Mouse (Mus musculus): ENCODE results near the gene Olfr316.
"Not testable (repeated sequence)": the region's sequence is repeated elsewhere in the genome, so short reads cannot be mapped to it uniquely, and the experiment has no call there.

The Olfr316 gene

DNA sequence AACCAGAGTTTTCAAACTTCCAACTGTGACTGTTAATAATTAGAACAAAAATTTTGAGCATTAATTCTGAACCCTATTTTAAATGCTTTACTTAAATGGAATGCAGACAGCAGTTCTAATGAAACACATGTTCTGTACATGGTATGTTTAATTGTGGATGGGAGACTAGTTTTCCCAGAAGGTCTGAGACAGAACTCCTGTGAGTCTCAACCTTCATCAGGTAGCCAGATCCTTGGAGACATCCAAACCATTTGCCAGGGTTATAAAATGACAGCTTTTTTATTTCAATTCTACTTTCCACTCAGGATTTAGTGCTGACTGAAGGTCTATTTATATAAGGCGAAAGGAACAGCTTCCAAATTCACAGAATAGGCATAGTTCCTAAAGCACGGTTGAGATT lies at the start of gene Olfr316:
Gene Olfr316, plus strand, starts transcription at position 301 of the 400 bp plus-strand sequence.
- Histone ChIP-seq H3K4me3 (replicated peaks; ENCODE audit: low read length) (no peak within 1 kb of the TSS), H3K9me3 (ENCODE audit: low read length) (no peaks in the 10 kb centered on the region), H3K27me3 (ENCODE audit: insufficient read depth, low read length) (no peaks in the 10 kb centered on the region), H3K36me3 (ENCODE audit: insufficient read depth, low read length) (no peaks in the 10 kb centered on the region), H3K4me1 (replicated peaks; ENCODE audit: low read depth, low read length) (no peaks in the 10 kb centered on the region)
- TF ChIP-seq POU5F1 (IDR thresholded peaks at IDR 0.05; ENCODE audit: borderline replicate concordance, low read length) (no peak), NANOG (IDR thresholded peaks at IDR 0.05; ENCODE audit: borderline replicate concordance, low read length) (no peak), CTCF (conservative IDR thresholded peaks at IDR 0.05; ENCODE audit: low read length) (no peak)

DNA sequence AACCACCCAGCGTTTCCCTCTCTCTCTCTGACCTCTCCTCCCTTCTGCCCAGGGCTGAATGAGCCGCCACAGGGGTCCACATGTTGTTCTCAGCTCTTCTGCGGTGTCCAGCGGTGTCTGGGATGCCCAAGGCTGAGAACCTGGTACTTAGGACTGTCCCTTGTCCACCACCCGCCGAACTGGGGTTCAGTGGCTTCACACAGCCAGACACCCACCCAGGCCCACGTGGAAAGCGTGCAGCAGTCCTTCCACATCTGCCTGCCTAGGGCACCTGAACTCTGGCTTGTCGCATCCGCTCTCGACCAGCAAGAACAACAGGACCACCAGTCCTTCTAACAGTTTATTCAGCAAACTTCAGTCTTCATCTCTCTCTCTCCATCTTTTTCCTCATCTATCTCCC lies 43.4 kb upstream of the Olfr316 start:
- Histone ChIP-seq H3K4me1 (replicated peaks; ENCODE audit: low read depth, low read length) (no peaks in the 10 kb centered on the region), H3K9me3 (ENCODE audit: low read length) (no peaks in the 10 kb centered on the region), H3K36me3 (ENCODE audit: insufficient read depth, low read length) (no peaks in the 10 kb centered on the region), H3K27me3 (ENCODE audit: insufficient read depth, low read length) (no peaks in the 10 kb centered on the region), H3K4me3 (replicated peaks; ENCODE audit: low read length) (no peak overlapping the region)
- TF ChIP-seq CTCF (conservative IDR thresholded peaks at IDR 0.05; ENCODE audit: low read length), result no peak
- no peak for TF ChIP-seq POU5F1 (IDR thresholded peaks at IDR 0.05; ENCODE audit: borderline replicate concordance, low read length)
- no peak for TF ChIP-seq NANOG (IDR thresholded peaks at IDR 0.05; ENCODE audit: borderline replicate concordance, low read length)

DNA sequence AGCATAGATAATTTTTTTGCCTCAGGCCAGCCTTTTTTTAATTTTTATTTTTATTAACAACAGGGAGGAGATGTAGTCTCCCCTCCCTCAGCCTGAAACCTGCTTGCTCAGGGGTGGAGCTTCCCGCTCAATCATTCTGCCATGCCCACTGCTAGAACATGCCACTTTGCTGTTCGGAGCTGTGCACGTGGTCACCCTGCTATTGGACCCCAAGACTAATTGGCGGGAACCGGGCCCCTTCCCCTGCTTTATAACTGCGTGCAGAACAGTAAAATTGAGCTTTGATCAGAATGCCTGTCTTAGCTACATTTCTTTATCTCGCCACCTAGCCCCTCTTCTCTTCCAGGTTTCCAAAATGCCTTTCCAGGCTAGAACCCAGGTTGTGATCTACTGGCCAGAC lies 34.8 kb upstream of the Olfr316 start:
- H3K4me1 ChIP-seq (replicated peaks; ENCODE audit: low read depth, low read length); H3K27me3 ChIP-seq (ENCODE audit: insufficient read depth, low read length); H3K36me3 ChIP-seq (ENCODE audit: insufficient read depth, low read length); H3K4me3 ChIP-seq (replicated peaks; ENCODE audit: low read length): not testable (repeated sequence)
- peaks cover 17% of the 10 kb centered on the region for H3K9me3 ChIP-seq (ENCODE audit: low read length)

DNA sequence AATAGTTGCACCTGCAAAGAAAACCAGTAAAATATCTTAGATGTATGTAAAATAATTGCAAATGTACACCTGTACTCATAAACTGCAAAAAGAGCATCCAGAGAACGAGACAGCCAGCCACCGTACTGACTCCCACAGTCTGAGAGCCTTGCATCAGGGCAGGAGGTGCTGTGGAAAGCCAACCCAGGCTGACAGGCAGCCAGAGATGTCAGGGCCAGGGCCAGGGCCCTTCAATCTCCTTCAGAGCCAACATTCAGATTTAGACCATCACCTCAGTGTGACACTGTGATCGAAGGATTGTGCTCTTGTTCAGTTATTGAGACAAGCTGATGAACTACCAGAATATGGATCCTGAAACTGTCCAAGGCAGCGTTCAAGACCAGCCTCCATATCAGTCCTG lies 32.8 kb upstream of the Olfr316 start:
- H3K4me1 ChIP-seq (replicated peaks; ENCODE audit: low read depth, low read length), result no peaks in the 10 kb centered on the region
- peaks cover 17% of the 10 kb centered on the region for H3K9me3 ChIP-seq (ENCODE audit: low read length)
- H3K27me3 ChIP-seq (ENCODE audit: insufficient read depth, low read length), result no peaks in the 10 kb centered on the region
- no peak overlapping the region for H3K4me3 ChIP-seq (replicated peaks; ENCODE audit: low read length)
- no peaks in the 10 kb centered on the region for H3K36me3 ChIP-seq (ENCODE audit: insufficient read depth, low read length)
- TF ChIP-seq NANOG (IDR thresholded peaks at IDR 0.05; ENCODE audit: borderline replicate concordance, low read length) (no peak), POU5F1 (IDR thresholded peaks at IDR 0.05; ENCODE audit: borderline replicate concordance, low read length) (no peak), CTCF (conservative IDR thresholded peaks at IDR 0.05; ENCODE audit: low read length) (no peak)

DNA sequence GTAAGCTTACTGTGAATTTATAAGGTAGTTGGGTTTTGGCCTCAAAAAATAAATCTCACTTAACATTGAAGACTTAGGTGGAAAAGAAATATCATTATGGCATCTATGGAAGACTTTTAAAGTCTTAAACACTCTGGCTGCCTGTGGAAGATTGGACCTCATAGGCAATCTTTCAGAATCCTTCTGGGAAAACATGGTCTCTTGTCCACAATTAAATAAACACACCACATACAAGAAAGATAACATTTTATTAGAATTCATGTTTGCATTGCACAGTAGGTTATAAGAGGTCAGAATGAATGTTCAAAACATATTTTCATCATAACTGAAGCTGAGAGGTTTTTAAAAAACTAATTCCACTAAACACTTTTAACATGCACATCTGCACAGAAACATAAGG lies 28.6 kb upstream of the Olfr316 start, which contains the start of gene Olfr318:
Gene Olfr318, minus strand, starts transcription at position 101 of the 400 bp plus-strand sequence.
- Histone ChIP-seq H3K4me1 (replicated peaks; ENCODE audit: low read depth, low read length) (no peaks in the 10 kb centered on the region), H3K27me3 (ENCODE audit: insufficient read depth, low read length) (no peaks in the 10 kb centered on the region), H3K9me3 (ENCODE audit: low read length) (no peaks in the 10 kb centered on the region), H3K36me3 (ENCODE audit: insufficient read depth, low read length) (no peaks in the 10 kb centered on the region), H3K4me3 (replicated peaks; ENCODE audit: low read length) (no peak within 1 kb of the TSS)
- TF ChIP-seq NANOG (IDR thresholded peaks at IDR 0.05; ENCODE audit: borderline replicate concordance, low read length) (no peak), POU5F1 (IDR thresholded peaks at IDR 0.05; ENCODE audit: borderline replicate concordance, low read length) (no peak), CTCF (conservative IDR thresholded peaks at IDR 0.05; ENCODE audit: low read length) (no peak)

DNA sequence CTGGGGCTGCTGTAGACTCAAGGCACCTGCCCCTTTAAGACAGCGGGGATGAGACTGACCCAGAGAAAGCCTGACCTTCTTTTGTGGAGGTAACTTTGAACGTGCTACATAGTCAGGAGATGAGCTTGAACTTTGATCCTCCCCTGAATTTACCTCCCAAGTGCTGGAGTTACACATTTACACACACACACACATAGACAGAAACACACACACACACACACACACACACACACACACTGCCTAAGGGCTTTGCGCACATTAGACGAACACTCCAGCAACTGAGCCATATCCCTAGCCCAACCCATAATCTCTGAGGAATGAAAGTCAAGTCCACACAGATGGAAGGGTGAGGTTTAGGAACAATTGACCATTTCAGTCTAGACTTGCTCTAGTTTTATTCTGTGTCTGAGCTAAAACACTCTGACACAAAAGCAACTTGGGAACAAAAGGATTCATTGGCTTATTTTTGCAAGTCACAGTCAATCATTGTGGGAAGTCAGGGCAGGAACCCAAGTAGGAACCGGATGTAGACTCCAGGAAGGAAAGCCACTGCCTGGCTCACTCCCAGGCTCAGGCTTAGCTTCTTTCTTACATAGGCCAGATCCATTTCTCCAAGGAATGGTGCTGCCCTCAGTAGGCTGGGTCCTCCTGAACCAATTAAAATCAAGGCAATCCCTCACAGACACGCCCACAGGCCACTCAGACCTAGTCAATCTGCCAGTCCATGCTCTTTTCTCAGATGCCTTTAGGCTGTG lies 24.5 kb upstream of the Olfr316 start:
- H3K4me3 ChIP-seq (replicated peaks; ENCODE audit: low read length); H3K36me3 ChIP-seq (ENCODE audit: insufficient read depth, low read length): not testable (repeated sequence)

DNA sequence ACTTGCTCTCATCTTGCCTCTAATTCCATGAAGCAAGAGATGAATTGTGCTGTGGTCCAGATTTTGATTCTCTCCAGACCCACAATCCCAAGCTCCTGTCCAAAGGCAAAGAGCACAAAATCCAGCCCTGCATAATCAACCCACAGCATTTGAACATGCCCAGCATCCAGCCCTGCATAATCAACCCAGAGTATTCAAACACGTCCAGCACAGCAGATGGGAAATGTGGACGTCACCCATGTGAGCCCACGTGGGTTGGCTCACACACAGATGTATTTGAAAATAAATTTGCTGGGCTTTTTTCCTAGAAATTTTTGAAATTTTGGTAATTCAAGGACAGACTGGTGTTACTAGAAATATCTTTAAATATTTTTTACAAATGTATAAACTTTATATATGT lies 19.2 kb upstream of the Olfr316 start:
- H3K9me3 ChIP-seq (ENCODE audit: low read length), result no peaks in the 10 kb centered on the region
- H3K4me3 ChIP-seq (replicated peaks; ENCODE audit: low read length), result no peak overlapping the region
- TF ChIP-seq NANOG (IDR thresholded peaks at IDR 0.05; ENCODE audit: borderline replicate concordance, low read length) (no peak), POU5F1 (IDR thresholded peaks at IDR 0.05; ENCODE audit: borderline replicate concordance, low read length) (no peak), CTCF (conservative IDR thresholded peaks at IDR 0.05; ENCODE audit: low read length) (no peak)
- H3K36me3 ChIP-seq (ENCODE audit: insufficient read depth, low read length), result no peaks in the 10 kb centered on the region
- H3K4me1 ChIP-seq (replicated peaks; ENCODE audit: low read depth, low read length), result peaks cover 2% of the 10 kb centered on the region; the same call in 1 of the 2 replicates
- H3K27me3 ChIP-seq (ENCODE audit: insufficient read depth, low read length), result no peaks in the 10 kb centered on the region

More for the DNA sequence above, 24.5 kb upstream of the Olfr316 start:
- not testable (repeated sequence) for H3K4me1 ChIP-seq (replicated peaks; ENCODE audit: low read depth, low read length); H3K9me3 ChIP-seq (ENCODE audit: low read length); H3K27me3 ChIP-seq (ENCODE audit: insufficient read depth, low read length)

DNA sequence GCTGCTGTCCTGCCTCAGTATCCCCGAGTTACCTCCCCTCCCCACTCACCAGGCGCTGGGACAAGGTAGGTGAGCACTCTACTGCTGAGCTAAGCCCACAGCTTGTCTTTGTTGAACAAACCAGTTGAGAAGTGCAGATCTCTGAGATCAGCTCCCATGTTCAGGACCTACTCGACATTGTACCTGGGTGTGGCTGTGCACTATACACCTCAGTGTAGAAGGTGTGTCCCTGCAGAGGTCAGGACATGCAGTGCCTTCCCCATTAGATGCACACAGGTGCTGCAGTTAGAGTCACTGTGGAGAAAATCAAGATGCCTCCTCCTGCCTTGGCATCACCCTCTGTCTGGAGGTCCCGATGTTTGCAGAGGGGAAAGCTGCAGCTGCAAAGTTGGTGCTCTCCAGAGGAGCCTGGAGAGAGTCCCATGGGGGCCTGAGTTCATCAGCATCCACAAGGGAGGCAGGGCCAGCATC lies 13.7 kb upstream of the Olfr316 start, which contains the start of gene Olfr317:
Gene Olfr317, minus strand, starts transcription at position 421 of the 471 bp plus-strand sequence.
- Histone ChIP-seq H3K36me3 (ENCODE audit: insufficient read depth, low read length) (no peaks in the 10 kb centered on the region), H3K9me3 (ENCODE audit: low read length) (no peaks in the 10 kb centered on the region), H3K4me1 (replicated peaks; ENCODE audit: low read depth, low read length) (no peaks in the 10 kb centered on the region), H3K27me3 (ENCODE audit: insufficient read depth, low read length) (no peaks in the 10 kb centered on the region), H3K4me3 (replicated peaks; ENCODE audit: low read length) (no peak within 1 kb of the TSS)
- TF ChIP-seq NANOG (IDR thresholded peaks at IDR 0.05; ENCODE audit: borderline replicate concordance, low read length) (no peak), CTCF (conservative IDR thresholded peaks at IDR 0.05; ENCODE audit: low read length) (no peak), POU5F1 (IDR thresholded peaks at IDR 0.05; ENCODE audit: borderline replicate concordance, low read length) (no peak)

DNA sequence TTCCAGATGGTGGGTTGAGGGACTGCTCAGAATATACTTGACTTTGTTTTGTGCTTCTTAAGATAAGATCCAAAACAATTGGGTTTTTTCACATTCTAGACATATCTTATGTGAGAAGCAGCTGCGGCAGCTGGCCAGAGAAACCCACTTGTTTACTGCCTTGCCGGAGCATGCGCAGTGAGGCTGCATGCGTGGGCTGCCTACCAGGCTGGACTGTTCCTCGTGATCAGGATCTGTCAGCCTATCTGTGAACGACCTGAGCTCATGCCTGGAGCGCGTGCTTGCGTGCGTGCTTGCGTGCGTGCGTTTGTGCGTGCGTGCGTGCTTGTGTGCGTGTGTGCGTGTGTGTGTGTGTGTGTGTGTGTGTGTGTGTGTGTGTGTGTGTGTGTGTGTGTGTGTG lies 1.4 kb upstream of the Olfr316 start:
- not testable (repeated sequence) for H3K4me1 ChIP-seq (replicated peaks; ENCODE audit: low read depth, low read length); H3K27me3 ChIP-seq (ENCODE audit: insufficient read depth, low read length); H3K9me3 ChIP-seq (ENCODE audit: low read length); H3K4me3 ChIP-seq (replicated peaks; ENCODE audit: low read length); H3K36me3 ChIP-seq (ENCODE audit: insufficient read depth, low read length)

Data from E14TG2a.4 (cell line).